Mouse (Mus musculus) ES-Bruce4 (cell line): ENCODE measurements around the gene Acvrl1.

Experiments used
- CTCF ChIP-seq: IDR thresholded peaks from one replicate; pipeline ENCODE4 v1.8.1; 2011; ENCODE audit warnings: low read depth, low read length
- POLR2A ChIP-seq: IDR thresholded peaks from one replicate; pipeline ENCODE4 v1.8.1; 2011; ENCODE audit warnings: low read length; ENCODE audit not compliant: insufficient read depth

DNA sequence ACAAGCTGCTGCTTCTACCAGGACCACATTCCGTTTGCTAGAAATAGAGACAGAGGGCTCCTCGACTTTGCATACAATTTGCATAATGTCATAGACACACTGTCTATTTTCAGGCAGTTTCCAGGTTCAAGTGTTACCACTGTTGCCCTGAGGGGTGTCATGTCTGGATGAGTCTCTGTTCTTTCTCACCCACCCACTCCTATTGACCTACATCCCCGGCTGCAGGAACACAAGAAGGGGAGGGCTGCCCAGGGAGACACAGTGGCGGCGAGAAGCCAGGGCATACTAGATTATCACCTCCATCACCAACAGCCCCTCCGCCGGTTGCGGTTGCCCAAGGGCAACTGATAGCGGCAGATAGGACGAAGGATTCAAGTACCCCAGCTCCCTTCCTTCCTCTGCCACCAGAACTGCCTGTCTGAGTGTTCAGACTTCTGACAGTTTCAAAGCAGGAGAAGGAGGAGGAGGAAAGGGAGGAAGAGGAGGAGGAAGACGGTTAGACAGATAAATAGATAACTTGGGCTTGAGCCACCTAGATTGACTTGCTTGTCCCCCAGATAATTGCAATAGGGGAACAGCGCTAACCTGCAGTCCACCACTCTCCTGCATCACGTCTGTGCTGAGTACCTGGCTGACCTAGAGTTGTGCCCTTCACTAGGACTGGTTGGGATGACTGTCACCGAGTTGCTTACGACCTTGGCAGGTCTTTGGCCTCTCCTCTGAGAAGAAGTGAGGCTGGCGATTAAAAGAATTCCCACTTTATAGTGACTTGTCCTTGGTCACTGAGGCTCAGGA, 19.0 kb downstream of the Acvrl1 start:
- TF ChIP-seq POLR2A (no peak), CTCF (no peak)
